Mouse (Mus musculus): ENCODE data around the gene Itprid2.

GRCm38 (mm10) chr2:79695939-79696338, 60.8 kb downstream of the Itprid2 start:
- TF ChIP-seq POLR2A (IDR thresholded peaks at IDR 0.05; ENCODE audit: control insufficient read depth, extremely low read depth, insufficient read depth, low read length, poor library complexity) (no peak), CTCF (IDR thresholded peaks at IDR 0.05; ENCODE audit: borderline replicate concordance, control insufficient read depth, extremely low read depth, insufficient read depth, low read length, poor library complexity) (no peak)
